Mouse (Mus musculus): Measurements from ENCODE around the gene Prkar1b. TPM values are rescaled to one million over a fixed set of nuclear protein-coding genes. Genes with fewer than 3 reads are reported as not detected.

The Prkar1b gene
- total RNA-seq, 4 experiments from 2014 or later, result 413 to 462 (median 429) TPM

- no peak for DNase-seq (ENCODE audit: low spot score in 2 of 2)
These were observed 142.5 kb downstream of the Prkar1b start for GRCm38 (mm10) chr5:139007141-139007775.

DNA sequence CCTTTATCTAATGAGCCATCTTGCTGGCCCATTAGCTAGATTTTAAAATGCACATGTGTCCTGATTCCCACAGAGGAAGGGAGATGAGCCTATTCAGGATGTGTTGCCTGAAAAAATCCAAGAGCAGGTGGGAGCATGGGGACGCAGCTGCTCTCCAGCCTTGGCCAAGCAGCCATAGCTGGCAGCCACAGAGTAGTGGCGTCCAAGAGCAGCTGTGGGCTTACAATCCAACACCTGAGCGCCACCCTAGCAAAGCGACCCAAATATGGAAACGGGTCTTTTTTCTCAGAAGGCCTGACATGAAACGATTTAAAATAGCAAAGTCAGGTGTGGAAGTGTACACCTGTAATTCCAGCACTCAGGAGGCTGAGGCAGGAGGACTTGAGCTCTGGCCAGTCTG is 145.2 kb downstream of the Prkar1b start:
- DNase-seq (ENCODE audit: low spot score in 2 of 2), result no peak

DNA sequence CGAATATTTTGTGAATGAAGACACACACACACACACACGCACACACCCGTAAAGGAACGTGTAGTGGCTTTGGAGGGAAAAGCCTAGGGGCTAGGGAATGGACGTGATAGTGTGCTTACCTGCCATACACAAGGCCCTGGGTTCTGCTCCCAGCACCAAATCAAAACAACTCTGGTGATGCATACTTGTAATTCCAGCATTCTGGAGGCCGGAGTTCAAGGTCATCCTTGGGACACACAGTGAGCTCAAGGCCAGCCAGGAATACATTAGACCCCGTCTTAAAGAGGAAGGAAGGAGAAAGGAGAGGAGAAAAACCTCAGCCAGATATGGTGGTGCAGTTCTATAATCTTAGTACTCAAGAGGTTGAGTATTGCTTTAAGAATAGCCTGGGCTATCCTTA is 150.1 kb downstream of the Prkar1b start:
- no peak for DNase-seq (ENCODE audit: low spot score in 2 of 2)

DNA sequence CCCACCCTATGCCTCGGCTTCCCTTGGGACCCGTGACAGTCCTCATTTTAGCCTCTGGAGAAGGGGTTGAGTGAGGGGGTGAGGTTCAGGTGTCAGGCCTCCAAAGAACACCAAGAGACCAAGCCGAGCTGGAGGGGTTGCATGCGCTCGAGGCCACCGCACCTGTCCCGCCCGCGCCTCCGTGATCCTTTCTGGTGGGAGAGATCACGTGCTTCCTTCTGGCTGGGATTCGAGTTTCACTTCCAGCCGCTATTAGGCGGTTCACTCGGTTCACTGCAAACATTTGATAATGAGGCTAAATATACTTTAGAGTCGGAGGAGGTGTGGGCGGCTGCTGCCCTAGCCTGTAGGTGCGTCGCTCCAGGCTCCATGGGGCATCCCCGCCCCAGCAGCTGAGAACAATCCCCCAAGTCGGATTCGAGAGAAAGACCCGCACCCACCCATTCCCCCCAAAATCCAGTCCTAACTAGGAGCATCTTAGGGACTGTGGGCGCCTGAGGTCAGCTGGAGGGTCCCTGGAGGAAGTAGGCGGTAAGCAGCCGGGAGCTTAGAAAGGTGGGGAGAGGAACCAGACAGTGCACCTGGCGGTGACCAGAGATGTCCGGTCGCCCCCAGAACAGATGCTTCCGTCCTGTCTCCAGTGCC is 151.7 kb downstream of the Prkar1b start:
- no peak for DNase-seq (ENCODE audit: low spot score in 2 of 2)

GRCm38 (mm10) chr5:138997171-138997788 is 152.5 kb downstream of the Prkar1b start, which contains the start of gene Pdgfa:
Pdgfa (minus strand) TSS chr5:138997370.
- peak; percentile 44 to 59 for DNase-seq (ENCODE audit: low spot score in 2 of 2)

DNA sequence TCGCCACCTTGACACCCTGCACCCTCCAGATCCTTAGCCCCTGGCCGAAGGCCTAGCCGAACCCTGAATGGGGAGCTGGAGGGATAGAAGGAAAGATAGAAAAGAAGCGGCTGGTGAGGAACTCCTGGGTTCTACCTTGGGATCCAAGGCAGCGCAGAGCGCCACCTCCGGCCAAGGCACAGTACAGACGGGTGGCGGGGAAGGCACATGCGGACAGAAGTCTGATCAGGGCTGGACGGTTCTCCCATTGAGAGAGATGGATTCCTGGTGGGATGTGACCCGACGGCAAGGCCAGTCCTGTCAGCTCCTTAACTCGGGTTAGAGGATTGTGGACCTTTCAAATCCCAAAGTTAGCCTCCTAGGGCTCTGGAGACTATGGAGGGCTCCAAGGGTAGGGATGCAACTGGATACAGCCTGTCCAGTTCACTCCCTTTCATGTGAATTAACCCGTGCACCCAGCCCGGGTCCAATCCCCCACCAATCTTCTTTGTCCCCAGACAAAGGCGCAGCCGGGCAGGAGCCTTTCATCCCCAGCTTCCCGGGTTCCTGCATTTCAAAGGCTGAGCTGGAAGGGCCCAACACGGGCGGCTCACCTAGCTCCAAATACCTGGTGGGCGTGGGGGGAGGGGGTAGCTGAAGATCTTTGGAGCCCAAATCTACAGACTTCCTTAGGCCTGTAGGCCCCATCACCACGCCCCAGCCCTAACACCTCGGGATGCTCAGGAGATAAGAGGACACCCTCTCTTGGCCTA is 153.3 kb downstream of the Prkar1b start:
- peak in 1 of 2 experiments; percentile 45 for DNase-seq (ENCODE audit: low spot score in 2 of 2)

GRCm38 (mm10) chr5:138995721-138996311 is 154.0 kb downstream of the Prkar1b start:
- DNase-seq (ENCODE audit: low spot score in 2 of 2), result peak; percentile 51 to 69

- peak; percentile 64 to 70 for DNase-seq (ENCODE audit: low spot score in 2 of 2)
These were observed 154.7 kb downstream of the Prkar1b start for GRCm38 (mm10) chr5:138994786-138995720.

DNA sequence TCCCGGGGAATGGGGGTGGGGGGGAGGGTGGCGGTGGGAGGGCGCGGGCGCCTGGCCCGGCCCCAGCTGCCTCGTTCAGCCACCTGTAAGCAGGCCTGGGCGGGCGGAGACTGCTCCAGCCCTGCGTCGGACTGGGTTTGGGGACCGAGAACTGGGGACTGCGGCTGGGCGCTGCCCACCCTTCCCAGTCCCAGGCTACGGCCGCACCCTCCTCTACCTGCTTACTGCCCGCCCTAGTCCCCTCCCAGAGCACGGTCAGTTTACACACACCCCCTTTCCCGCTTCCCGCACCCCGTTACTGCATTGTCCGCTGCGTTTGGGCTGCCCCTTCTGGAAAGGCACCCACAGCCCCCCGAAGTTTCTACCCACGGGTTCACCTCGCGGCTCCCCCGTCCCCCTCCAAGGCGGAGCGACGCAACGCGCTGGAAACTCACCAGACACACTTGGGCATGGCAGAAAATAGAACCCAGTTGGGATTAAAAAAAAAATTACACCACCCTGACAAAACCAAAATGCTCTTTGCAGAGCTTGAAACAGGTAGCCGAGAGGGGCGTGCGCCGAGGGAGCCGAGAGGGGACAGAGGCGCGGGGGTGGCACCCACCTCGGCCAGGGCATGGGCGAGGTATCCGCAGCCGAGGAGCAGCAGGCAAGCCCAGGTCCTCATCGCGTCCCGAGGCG is 155.6 kb downstream of the Prkar1b start:
- DNase-seq (ENCODE audit: low spot score in 2 of 2), result no peak

- no peak for DNase-seq (ENCODE audit: low spot score in 2 of 2)
These were observed 156.3 kb downstream of the Prkar1b start for GRCm38 (mm10) chr5:138993371-138994107.

GRCm38 (mm10) chr5:138992611-138993370 is 157.0 kb downstream of the Prkar1b start:
- no peak for DNase-seq (ENCODE audit: low spot score in 2 of 2)

DNA sequence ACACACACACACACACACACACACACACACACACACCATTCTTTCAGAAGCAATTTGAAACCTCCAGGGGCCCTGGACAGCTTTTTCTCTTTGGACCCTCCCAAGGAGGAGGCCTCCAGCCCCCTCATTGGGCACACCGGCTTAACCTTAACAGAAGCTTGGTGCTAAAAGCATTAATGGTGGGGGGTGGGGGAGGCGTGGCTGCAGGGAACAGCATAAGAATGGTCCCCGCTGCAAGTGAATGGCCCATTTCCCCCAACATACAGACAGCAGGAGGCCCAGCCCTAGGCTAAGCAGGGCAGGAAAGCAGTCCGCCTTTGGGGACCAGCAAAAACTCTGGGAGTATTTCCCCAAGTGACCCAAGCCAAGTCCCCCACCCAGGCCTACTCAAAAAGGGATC is 158.1 kb downstream of the Prkar1b start:
- no peak for DNase-seq (ENCODE audit: low spot score in 2 of 2)

- DNase-seq (ENCODE audit: low spot score in 2 of 2), result no peak
These were observed 159.0 kb downstream of the Prkar1b start for GRCm38 (mm10) chr5:138990659-138991380.

DNA sequence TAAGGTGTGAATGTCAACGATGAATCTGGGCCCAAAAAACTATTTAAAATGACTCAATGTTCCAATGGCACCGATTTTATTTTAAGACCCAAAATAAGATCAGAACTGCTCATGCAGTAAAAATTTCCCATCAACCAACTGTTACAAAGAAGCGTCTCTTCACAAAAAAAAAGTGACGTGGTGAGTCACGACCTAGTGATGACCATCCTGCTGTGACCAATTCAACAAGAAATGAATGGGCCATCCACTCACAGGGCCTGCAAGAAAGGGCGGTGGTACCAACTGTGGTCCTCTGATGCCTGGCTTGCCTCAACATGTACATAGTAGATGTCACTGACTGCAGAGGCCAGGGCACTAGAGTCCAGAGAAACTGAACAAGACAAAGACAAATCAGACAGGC is 160.2 kb downstream of the Prkar1b start:
- no peak for DNase-seq (ENCODE audit: low spot score in 2 of 2)

- DNase-seq (ENCODE audit: low spot score in 2 of 2), result no peak
These were observed 161.0 kb downstream of the Prkar1b start for GRCm38 (mm10) chr5:138988764-138989163.

DNA sequence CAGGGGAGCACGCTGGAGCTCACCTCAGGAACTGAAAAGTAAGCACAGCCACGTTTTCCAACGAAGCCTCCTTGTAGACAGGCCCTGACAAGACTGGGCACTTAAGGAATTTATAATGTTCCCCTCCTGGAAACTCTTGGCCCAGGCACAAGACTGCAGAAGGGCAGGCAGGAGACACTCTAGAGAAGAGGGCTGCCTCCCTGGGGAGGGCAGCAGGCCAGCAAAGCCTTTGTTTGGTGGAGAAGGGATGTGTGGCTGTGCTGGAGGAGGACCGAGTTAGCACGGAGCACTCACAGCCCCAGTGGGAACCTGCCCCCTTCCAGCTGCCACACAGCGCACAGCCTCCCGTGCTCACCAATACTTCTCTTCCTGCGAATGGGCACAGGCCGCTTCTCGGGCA is 161.8 kb downstream of the Prkar1b start:
- DNase-seq (ENCODE audit: low spot score in 2 of 2), result no peak

DNA sequence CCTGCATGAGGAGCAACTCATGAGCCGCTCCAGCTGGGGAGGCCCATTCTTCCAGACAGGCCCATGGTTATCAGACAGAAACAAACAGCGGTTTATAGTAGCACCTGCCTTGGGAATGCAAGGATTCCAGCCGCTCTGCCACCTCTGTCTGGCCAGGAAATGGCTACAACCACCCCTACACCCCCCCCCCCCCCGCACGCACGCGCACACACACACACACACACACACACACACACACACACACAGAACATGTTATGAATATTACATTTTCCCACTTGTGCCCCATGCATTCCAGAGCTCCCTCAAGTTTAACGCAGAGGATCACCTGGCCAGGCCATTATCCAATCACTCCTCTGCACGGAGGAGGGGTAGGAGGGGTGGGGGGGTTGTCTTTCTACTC is 167.9 kb downstream of the Prkar1b start:
- no peak for DNase-seq (ENCODE audit: low spot score in 2 of 2)

GRCm38 (mm10) chr5:138980608-138981007 is 169.2 kb downstream of the Prkar1b start:
- no peak for DNase-seq (ENCODE audit: low spot score in 2 of 2)

Data from layer of hippocampus, adult 8-10 months (tissue).